Mouse (Mus musculus) heart, postnatal 0 days (tissue): Measurements from ENCODE around the gene Lin37.

Experiments used
- CTCF ChIP-seq: IDR thresholded peaks from 2 replicates; pipeline ENCODE4 v1.5.1; 2016; ENCODE audit warnings: antibody characterized with exemption, control low read depth, low read depth
- EP300 ChIP-seq: IDR thresholded peaks from 2 replicates; pipeline ENCODE4 v1.6.1; 2016; ENCODE audit warnings: antibody characterized with exemption, low read depth

- no peak for TF ChIP-seq CTCF
- TF ChIP-seq EP300 = no peak
Measured at GRCm38 (mm10) chr7:30579950-30580349, 20.3 kb upstream of the Lin37 start.
